Mouse (Mus musculus) kidney, embryonic 15.5 days (tissue): ENCODE results near the gene Nceh1. TPM values are rescaled to one million over a fixed set of nuclear protein-coding genes. Genes with fewer than 3 reads are reported as not detected.

ENCODE experiments used
- ATAC-seq: fragments of 200-750 bp; cut with Nextera tagmentation; replicated peaks from 2 replicates; pipeline ENCODE4 v1.8.0; 2017; ENCODE audit warnings: moderate TSS enrichment; ENCODE audit not compliant: low FRiP score
- H3K27ac ChIP-seq: fragments of 300-500 bp; sonication (generic); 2 replicates; pipeline ENCODE4 v1.5.1; 2015; ENCODE audit warnings: mild to moderate bottlenecking, inconsistent platforms
- H3K27me3 ChIP-seq: fragments of 300-500 bp; sonication (generic); 2 replicates; pipeline ENCODE4 v1.6.1; 2015; ENCODE audit warnings: inconsistent platforms
- H3K36me3 ChIP-seq: fragments of 300-500 bp; sonication (generic); 2 replicates; pipeline ENCODE4 v1.6.1; 2015; ENCODE audit warnings: inconsistent platforms
- H3K4me1 ChIP-seq: fragments of 300-500 bp; sonication (generic); 2 replicates; pipeline ENCODE4 v1.6.1; 2015; ENCODE audit warnings: inconsistent platforms
- H3K4me2 ChIP-seq: fragments of 300-500 bp; sonication (generic); 2 replicates; pipeline ENCODE4 v1.6.1; 2015; ENCODE audit warnings: moderate library complexity, mild to moderate bottlenecking, inconsistent platforms
- H3K4me3 ChIP-seq: fragments of 300-500 bp; sonication (generic); replicated peaks from 2 replicates; pipeline ENCODE4 v1.5.1; 2015; ENCODE audit warnings: mild to moderate bottlenecking, inconsistent platforms
- H3K9ac ChIP-seq: fragments of 300-500 bp; sonication (generic); 2 replicates; pipeline ENCODE4 v1.6.1; 2015; ENCODE audit warnings: mild to moderate bottlenecking, inconsistent platforms
- H3K9me3 ChIP-seq: fragments of 300-500 bp; sonication (generic); replicated peaks from 2 replicates; pipeline ENCODE4 v1.6.1; 2016; ENCODE audit warnings: inconsistent platforms
- WGBS: fragments of 180-500 bp; shearing (Covaris S2); methylation state at CpG from one replicate; pipeline ENCODE4 v1.1.7; 2015; ENCODE audit warnings: mixed read lengths; 5-methylcytosine and 5-hydroxymethylcytosine counted together
- polyA plus RNA-seq: library from polyadenylated mRNA; unstranded; fragments of >200 nt; fragmentation: Nextera tagmentation; extraction: Ambion mirVana; gene quantifications from 2 replicates; pipeline ENCODE4 v1.2.1, GENCODE M21; 2015

Nceh1 gene
- polyA plus RNA-seq, 1 experiment from 2014 or later: 16.3 TPM

DNA sequence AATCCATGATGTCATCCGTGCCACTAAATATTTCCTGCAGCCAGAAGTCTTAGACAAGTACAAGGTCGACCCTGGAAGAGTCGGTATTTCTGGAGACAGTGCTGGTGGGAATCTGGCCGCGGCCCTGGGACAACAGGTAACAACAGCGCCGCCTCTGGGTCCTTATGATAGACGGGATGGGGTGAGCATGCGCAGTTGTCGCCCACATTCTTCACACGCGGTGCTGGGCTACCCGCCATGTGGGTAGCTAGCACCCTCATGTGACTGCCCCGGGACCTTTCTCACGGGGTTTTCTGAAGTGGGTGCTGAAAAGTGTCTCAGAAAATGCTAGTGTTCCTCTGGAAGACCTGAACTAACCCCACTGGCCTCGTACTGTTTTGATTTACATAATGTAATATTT lies 56.8 kb downstream of the Nceh1 start:
- Histone ChIP-seq H3K27ac (no peak overlapping the region), H3K4me2 (no peak overlapping the region), H3K36me3 (peaks cover 16% of the 10 kb centered on the region), H3K9ac (no peak overlapping the region), H3K4me1 (no peaks in the 10 kb centered on the region), H3K4me3 (no peak overlapping the region), H3K9me3 (no peaks in the 10 kb centered on the region), H3K27me3 (no peaks in the 10 kb centered on the region)
- WGBS: 93% methylated on average over 16 of the region's 16 CpGs
- no peak for ATAC-seq

- WGBS: 77% methylated on average over 9 of the region's 9 CpGs
- ATAC-seq: no peak
- Histone ChIP-seq H3K4me1 (no peaks in the 10 kb centered on the region), H3K4me3 (no peak overlapping the region), H3K27ac (no peak overlapping the region), H3K36me3 (peaks cover 16% of the 10 kb centered on the region), H3K4me2 (no peak overlapping the region), H3K27me3 (no peaks in the 10 kb centered on the region), H3K9ac (no peak overlapping the region), H3K9me3 (no peaks in the 10 kb centered on the region)
Measured at GRCm38 (mm10) chr3:27241864-27242263, 59.1 kb downstream of the Nceh1 start.

DNA sequence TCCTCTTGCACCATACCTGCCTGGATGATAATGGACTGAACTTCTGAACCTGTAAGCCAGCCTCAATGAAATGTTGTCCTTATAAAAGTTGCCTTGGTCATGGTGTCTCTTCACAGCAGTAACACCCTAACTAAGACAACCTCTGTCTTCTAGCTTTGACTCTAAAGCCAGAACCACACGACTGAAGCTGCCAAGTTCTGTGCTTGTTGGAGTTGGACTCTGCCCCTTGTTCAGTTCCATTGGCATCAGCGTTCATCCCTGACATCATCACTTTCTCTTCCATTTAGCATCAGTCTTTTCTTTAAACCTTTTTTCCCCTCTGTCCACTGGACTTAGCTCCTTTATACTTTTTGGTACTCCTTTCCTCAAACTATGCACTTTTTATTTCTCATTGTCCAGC lies 63.4 kb downstream of the Nceh1 start:
- Histone ChIP-seq H3K9ac (no peak overlapping the region), H3K4me2 (no peak overlapping the region), H3K36me3 (peaks cover 11% of the 10 kb centered on the region), H3K27me3 (no peaks in the 10 kb centered on the region), H3K4me1 (no peaks in the 10 kb centered on the region), H3K9me3 (no peaks in the 10 kb centered on the region), H3K27ac (no peak overlapping the region), H3K4me3 (no peak overlapping the region)
- no peak for ATAC-seq
- 84% methylated on average over 2 of the region's 2 CpGs for WGBS

DNA sequence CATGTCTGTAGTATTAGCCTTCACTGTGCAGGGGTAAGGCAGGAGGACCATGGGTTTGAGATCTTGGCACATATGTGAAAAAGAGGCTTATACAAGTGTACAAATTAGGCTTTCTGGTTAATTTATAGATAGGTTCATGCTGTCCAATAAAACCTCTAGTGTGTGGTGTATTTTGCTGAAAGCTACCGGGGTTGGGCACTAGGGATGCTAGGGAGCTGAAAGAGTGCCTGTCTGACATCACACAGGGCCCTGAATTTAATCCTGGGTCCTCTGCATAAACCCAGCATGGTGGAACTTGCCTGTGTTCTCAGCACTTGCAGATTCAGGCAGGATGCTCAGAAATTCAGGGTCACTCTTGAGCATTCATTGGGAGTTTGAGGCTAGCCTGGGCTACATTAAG lies 65.0 kb downstream of the Nceh1 start:
- H3K27ac ChIP-seq: no peak overlapping the region
- no peaks in the 10 kb centered on the region for H3K9me3 ChIP-seq
- no peak overlapping the region for H3K4me2 ChIP-seq
- no peak overlapping the region for H3K4me3 ChIP-seq
- H3K9ac ChIP-seq: no peak overlapping the region
- no peak for ATAC-seq
- WGBS: 71% methylated on average over 1 of the region's 1 CpGs
- no peaks in the 10 kb centered on the region for H3K36me3 ChIP-seq
- H3K4me1 ChIP-seq: no peaks in the 10 kb centered on the region
- H3K27me3 ChIP-seq: no peaks in the 10 kb centered on the region

GRCm38 (mm10) chr3:27249030-27249429 lies 66.3 kb downstream of the Nceh1 start:
- ATAC-seq: peak; percentile 55; the same call in 1 of the 2 replicates
- H3K36me3 ChIP-seq: no peaks in the 10 kb centered on the region
- H3K4me2 ChIP-seq: no peak overlapping the region
- no peak overlapping the region for H3K9ac ChIP-seq
- H3K4me3 ChIP-seq: no peak overlapping the region
- H3K4me1 ChIP-seq: no peaks in the 10 kb centered on the region
- 0 out of 2 replicates have a peak overlapping the region, but pooled peaks have one; percentile 14 for H3K27ac ChIP-seq
- 77% methylated on average over 9 of the region's 9 CpGs for WGBS
- H3K27me3 ChIP-seq: no peaks in the 10 kb centered on the region
- no peaks in the 10 kb centered on the region for H3K9me3 ChIP-seq

GRCm38 (mm10) chr3:27250936-27251335 lies 68.2 kb downstream of the Nceh1 start:
- H3K4me2 ChIP-seq: no peak overlapping the region
- H3K4me3 ChIP-seq: no peak overlapping the region
- no peaks in the 10 kb centered on the region for H3K36me3 ChIP-seq
- H3K27me3 ChIP-seq: no peaks in the 10 kb centered on the region
- ATAC-seq: no peak
- WGBS: 34% methylated on average over 7 of the region's 7 CpGs
- no peaks in the 10 kb centered on the region for H3K9me3 ChIP-seq
- H3K9ac ChIP-seq: no peak overlapping the region
- H3K27ac ChIP-seq: no peak overlapping the region
- H3K4me1 ChIP-seq: no peaks in the 10 kb centered on the region

- H3K27ac ChIP-seq: no peak overlapping the region
- WGBS: 94% methylated on average over 10 of the region's 10 CpGs
Measured at GRCm38 (mm10) chr3:27258461-27258860, 75.7 kb downstream of the Nceh1 start.

DNA sequence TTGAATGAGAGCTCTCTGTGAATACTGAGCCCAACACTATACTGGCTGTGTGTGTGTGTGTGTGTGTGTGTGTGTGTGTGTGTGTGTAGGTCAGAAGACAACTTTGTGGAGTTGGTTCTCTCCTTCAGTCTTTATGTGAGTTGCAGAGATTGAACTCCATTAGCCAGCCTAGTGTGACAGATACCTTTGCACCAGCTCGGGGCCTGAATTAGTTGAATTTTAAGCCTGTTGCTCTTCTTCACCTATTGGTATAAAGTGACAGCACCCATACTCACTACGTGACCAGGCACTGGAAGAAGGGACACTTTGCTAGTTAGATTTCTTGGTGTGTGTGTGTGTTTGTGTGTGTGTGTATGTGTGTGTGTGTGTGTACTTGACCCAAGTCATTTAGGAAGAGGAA lies 77.6 kb downstream of the Nceh1 start:
- Histone ChIP-seq H3K4me2 (no peak overlapping the region), H3K27ac (no peak overlapping the region), H3K36me3 (no peaks in the 10 kb centered on the region), H3K9me3 (peaks cover 4% of the 10 kb centered on the region), H3K9ac (no peak overlapping the region), H3K4me1 (no peaks in the 10 kb centered on the region), H3K27me3 (no peaks in the 10 kb centered on the region), H3K4me3 (no peak overlapping the region)
- no peak for ATAC-seq
- 78% methylated on average over 2 of the region's 2 CpGs for WGBS

More at GRCm38 (mm10) chr3:27258461-27258860, 75.7 kb downstream of the Nceh1 start:
- Histone ChIP-seq H3K4me3 (no peak overlapping the region), H3K4me1 (no peaks in the 10 kb centered on the region), H3K4me2 (no peak overlapping the region), H3K9ac (no peak overlapping the region), H3K27me3 (no peaks in the 10 kb centered on the region), H3K9me3 (peaks cover 4% of the 10 kb centered on the region), H3K36me3 (no peaks in the 10 kb centered on the region)
- ATAC-seq: no peak

GRCm38 (mm10) chr3:27267327-27267726 lies 84.6 kb downstream of the Nceh1 start:
- 64% methylated on average over 5 of the region's 5 CpGs for WGBS
- Histone ChIP-seq H3K27ac (peak overlapping the region; percentile 78), H3K4me2 (no peak overlapping the region), H3K27me3 (no peaks in the 10 kb centered on the region), H3K9me3 (no peaks in the 10 kb centered on the region), H3K36me3 (no peaks in the 10 kb centered on the region), H3K9ac (no peak overlapping the region), H3K4me1 (peaks cover 28% of the 10 kb centered on the region), H3K4me3 (no peak overlapping the region)
- ATAC-seq: no peak

GRCm38 (mm10) chr3:27267887-27268286 lies 85.1 kb downstream of the Nceh1 start:
- Histone ChIP-seq H3K4me1 (peaks cover 30% of the 10 kb centered on the region), H3K27ac (peak overlapping the region; percentile 78), H3K4me3 (no peak overlapping the region), H3K9ac (no peak overlapping the region), H3K4me2 (no peak overlapping the region), H3K27me3 (no peaks in the 10 kb centered on the region), H3K36me3 (no peaks in the 10 kb centered on the region), H3K9me3 (no peaks in the 10 kb centered on the region)
- WGBS: 61% methylated on average over 4 of the region's 4 CpGs
- 0 out of 2 replicates have a peak, but pooled peaks have one; percentile 52 for ATAC-seq

GRCm38 (mm10) chr3:27269151-27269550 lies 86.4 kb downstream of the Nceh1 start:
- no peaks in the 10 kb centered on the region for H3K9me3 ChIP-seq
- WGBS: 60% methylated on average over 4 of the region's 4 CpGs
- no peak overlapping the region for H3K9ac ChIP-seq
- H3K36me3 ChIP-seq: no peaks in the 10 kb centered on the region
- H3K4me3 ChIP-seq: no peak overlapping the region
- no peak overlapping the region for H3K4me2 ChIP-seq
- H3K27me3 ChIP-seq: no peaks in the 10 kb centered on the region
- ATAC-seq: no peak
- H3K27ac ChIP-seq: peak overlapping the region; percentile 80; the same call in 1 of the 2 replicates
- peaks cover 39% of the 10 kb centered on the region for H3K4me1 ChIP-seq

DNA sequence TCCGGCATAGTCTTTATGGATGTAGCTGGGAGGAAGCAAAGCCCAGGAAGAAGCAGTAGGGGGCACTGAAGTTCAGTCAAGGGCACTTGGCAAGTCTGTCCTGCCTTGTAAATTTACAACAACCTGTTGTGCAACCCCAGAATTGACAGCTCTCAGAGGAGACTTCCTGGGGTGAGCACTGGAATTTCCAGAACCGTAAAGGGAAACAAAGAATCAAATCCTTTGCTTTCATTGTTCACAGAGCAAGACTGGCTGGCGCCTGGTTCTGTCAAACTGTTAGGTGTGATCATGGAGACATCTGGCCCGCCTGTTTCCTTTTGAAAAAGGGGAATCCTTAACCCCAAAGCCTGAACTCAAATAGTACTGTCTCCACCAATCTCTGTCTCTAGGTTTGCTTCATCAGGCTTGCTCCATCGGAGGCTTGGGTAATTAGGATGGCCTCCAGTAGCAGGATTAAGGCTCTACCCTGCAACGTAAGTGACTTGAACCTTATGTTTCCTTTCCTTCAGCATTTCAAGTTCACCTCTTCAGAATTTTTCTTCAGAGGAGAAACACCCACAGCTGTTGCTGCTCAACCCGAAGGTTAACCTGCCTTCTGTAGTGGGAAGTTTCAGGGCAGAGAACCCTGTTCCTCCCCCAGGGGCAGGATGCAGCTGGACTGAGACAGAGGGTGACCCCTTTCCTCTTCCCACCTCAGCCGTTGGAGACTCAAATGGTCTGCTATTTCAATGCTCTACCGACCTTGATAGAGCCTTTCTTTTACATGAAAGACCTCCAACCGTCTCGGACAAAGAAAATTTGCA lies 87.6 kb downstream of the Nceh1 start:
- Histone ChIP-seq H3K36me3 (no peaks in the 10 kb centered on the region), H3K4me3 (no peak overlapping the region), H3K9ac (no peak overlapping the region), H3K4me1 (peaks cover 39% of the 10 kb centered on the region), H3K27ac (peak overlapping the region; percentile 82), H3K4me2 (no peak overlapping the region), H3K9me3 (no peaks in the 10 kb centered on the region), H3K27me3 (no peaks in the 10 kb centered on the region)
- ATAC-seq: peak; percentile 51
- WGBS: 20% methylated on average over 11 of the region's 11 CpGs
